Mouse (Mus musculus): ENCODE results near the gene Trim21.

DNA sequence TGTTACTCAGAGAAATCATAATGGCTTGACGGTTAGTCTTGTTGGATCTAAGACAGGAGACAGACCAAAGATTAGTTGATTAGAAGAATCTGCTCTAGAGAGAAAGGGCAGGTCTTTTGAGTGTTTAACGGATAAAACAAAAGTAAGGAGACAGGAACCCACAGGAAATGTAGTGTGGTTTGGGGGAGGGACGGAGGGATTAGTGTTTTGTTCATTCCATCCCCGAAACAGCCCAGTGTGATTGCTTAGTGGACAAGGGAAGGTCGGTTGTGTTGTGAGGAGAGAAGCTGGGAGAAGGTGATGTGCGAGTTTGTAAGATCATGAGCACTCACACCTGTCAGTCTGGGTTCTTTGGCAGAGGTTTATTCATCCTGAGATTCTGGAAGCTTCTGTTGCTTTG, 10.7 kb upstream of the Trim21 start:
- TF ChIP-seq CTCF (IDR thresholded peaks at IDR 0.05; ENCODE audit: low read depth) (no peak), EP300 (IDR thresholded peaks at IDR 0.05; ENCODE audit: low read depth) (no peak)

Measured in heart, postnatal 0 days (tissue).